Mouse (Mus musculus): ENCODE results near the gene Hrh2. TPM values are rescaled to one million over a fixed set of nuclear protein-coding genes. Genes with fewer than 3 reads are reported as not detected.

The Hrh2 gene
- polyA plus RNA-seq, 1 experiment from 2014 or later: not detected

- WGBS: 54% methylated on average over 9 of the region's 9 CpGs
- H3K9ac ChIP-seq (ENCODE audit: low read depth, low read length): no peak overlapping the region
- H3K36me3 ChIP-seq (ENCODE audit: control insufficient read depth, insufficient read depth, low read length): no peaks in the 10 kb centered on the region
- no peaks in the 10 kb centered on the region for H3K9me3 ChIP-seq (ENCODE audit: control insufficient read depth, low read length)
- no peaks in the 10 kb centered on the region for H3K27me3 ChIP-seq (ENCODE audit: control insufficient read depth, insufficient read depth, low read length)
- DNase-seq (ENCODE audit: low spot score) (no peak), ATAC-seq (ENCODE audit: low FRiP score) (no peak)
- H3K4me1 ChIP-seq (replicated peaks; ENCODE audit: control insufficient read depth, insufficient read depth, low read length): no peaks in the 10 kb centered on the region
- no peak overlapping the region for H3K27ac ChIP-seq (ENCODE audit: low read depth, low read length)
- no peak overlapping the region for H3K4me3 ChIP-seq (ENCODE audit: low read depth, low read length)
- H3K4me2 ChIP-seq (replicated peaks; ENCODE audit: low read depth, low read length): no peak overlapping the region
These were observed 7.1 kb downstream of the Hrh2 start for GRCm38 (mm10) chr13:54199000-54199399.

- no peak overlapping the region for H3K27ac ChIP-seq (ENCODE audit: low read depth, low read length)
- H3K9ac ChIP-seq (ENCODE audit: low read depth, low read length): no peak overlapping the region
- no peaks in the 10 kb centered on the region for H3K36me3 ChIP-seq (ENCODE audit: control insufficient read depth, insufficient read depth, low read length)
- H3K4me2 ChIP-seq (replicated peaks; ENCODE audit: low read depth, low read length): no peak overlapping the region
- no peaks in the 10 kb centered on the region for H3K4me1 ChIP-seq (replicated peaks; ENCODE audit: control insufficient read depth, insufficient read depth, low read length)
- no peak for ATAC-seq (ENCODE audit: low FRiP score)
- H3K27me3 ChIP-seq (ENCODE audit: control insufficient read depth, insufficient read depth, low read length): no peaks in the 10 kb centered on the region
- H3K4me3 ChIP-seq (ENCODE audit: low read depth, low read length): no peak overlapping the region
- 89% methylated on average over 8 of the region's 8 CpGs for WGBS
- DNase-seq (ENCODE audit: low spot score): no peak
- no peaks in the 10 kb centered on the region for H3K9me3 ChIP-seq (ENCODE audit: control insufficient read depth, low read length)
These were observed 10.5 kb downstream of the Hrh2 start for GRCm38 (mm10) chr13:54202458-54202857.

- ATAC-seq (ENCODE audit: low FRiP score): no peak
- 80% methylated on average over 2 of the region's 2 CpGs for WGBS
These were observed 11.5 kb downstream of the Hrh2 start for GRCm38 (mm10) chr13:54203419-54203818.

GRCm38 (mm10) chr13:54205195-54205594 is 13.3 kb downstream of the Hrh2 start:
- H3K27me3 ChIP-seq (ENCODE audit: control insufficient read depth, insufficient read depth, low read length): no peaks in the 10 kb centered on the region
- H3K36me3 ChIP-seq (ENCODE audit: control insufficient read depth, insufficient read depth, low read length): no peaks in the 10 kb centered on the region
- H3K4me1 ChIP-seq (replicated peaks; ENCODE audit: control insufficient read depth, insufficient read depth, low read length): no peaks in the 10 kb centered on the region
- DNase-seq (ENCODE audit: low spot score) (no peak), ATAC-seq (ENCODE audit: low FRiP score) (no peak)
- no peak overlapping the region for H3K27ac ChIP-seq (ENCODE audit: low read depth, low read length)
- no peak overlapping the region for H3K4me3 ChIP-seq (ENCODE audit: low read depth, low read length)
- H3K9me3 ChIP-seq (ENCODE audit: control insufficient read depth, low read length): no peaks in the 10 kb centered on the region
- no peak overlapping the region for H3K4me2 ChIP-seq (replicated peaks; ENCODE audit: low read depth, low read length)
- H3K9ac ChIP-seq (ENCODE audit: low read depth, low read length): no peak overlapping the region
- 78% methylated on average over 7 of the region's 7 CpGs for WGBS

More at GRCm38 (mm10) chr13:54203419-54203818, 11.5 kb downstream of the Hrh2 start:
- Histone ChIP-seq H3K4me2 (replicated peaks; ENCODE audit: low read depth, low read length) (no peak overlapping the region), H3K27ac (ENCODE audit: low read depth, low read length) (no peak overlapping the region), H3K27me3 (ENCODE audit: control insufficient read depth, insufficient read depth, low read length) (no peaks in the 10 kb centered on the region), H3K4me1 (replicated peaks; ENCODE audit: control insufficient read depth, insufficient read depth, low read length) (no peaks in the 10 kb centered on the region), H3K4me3 (ENCODE audit: low read depth, low read length) (no peak overlapping the region), H3K9ac (ENCODE audit: low read depth, low read length) (no peak overlapping the region), H3K9me3 (ENCODE audit: control insufficient read depth, low read length) (no peaks in the 10 kb centered on the region), H3K36me3 (ENCODE audit: control insufficient read depth, insufficient read depth, low read length) (no peaks in the 10 kb centered on the region)
- DNase-seq (ENCODE audit: low spot score): no peak

- Histone ChIP-seq H3K4me2 (replicated peaks; ENCODE audit: low read depth, low read length) (no peak overlapping the region), H3K4me1 (replicated peaks; ENCODE audit: control insufficient read depth, insufficient read depth, low read length) (no peaks in the 10 kb centered on the region), H3K27me3 (ENCODE audit: control insufficient read depth, insufficient read depth, low read length) (no peaks in the 10 kb centered on the region), H3K4me3 (ENCODE audit: low read depth, low read length) (no peak overlapping the region), H3K36me3 (ENCODE audit: control insufficient read depth, insufficient read depth, low read length) (no peaks in the 10 kb centered on the region), H3K27ac (ENCODE audit: low read depth, low read length) (no peak overlapping the region), H3K9me3 (ENCODE audit: control insufficient read depth, low read length) (no peaks in the 10 kb centered on the region), H3K9ac (ENCODE audit: low read depth, low read length) (no peak overlapping the region)
- ATAC-seq (ENCODE audit: low FRiP score): no peak
- DNase-seq (ENCODE audit: low spot score): no peak
- 69% methylated on average over 9 of the region's 9 CpGs for WGBS
These were observed 14.3 kb downstream of the Hrh2 start for GRCm38 (mm10) chr13:54206140-54206753.

GRCm38 (mm10) chr13:54209476-54210253 is 17.7 kb downstream of the Hrh2 start:
- Histone ChIP-seq H3K27ac (ENCODE audit: low read depth, low read length) (no peak overlapping the region), H3K9me3 (ENCODE audit: control insufficient read depth, low read length) (no peaks in the 10 kb centered on the region), H3K4me1 (replicated peaks; ENCODE audit: control insufficient read depth, insufficient read depth, low read length) (peaks cover 6% of the 10 kb centered on the region), H3K9ac (ENCODE audit: low read depth, low read length) (no peak overlapping the region), H3K4me2 (replicated peaks; ENCODE audit: low read depth, low read length) (no peak overlapping the region), H3K36me3 (ENCODE audit: control insufficient read depth, insufficient read depth, low read length) (no peaks in the 10 kb centered on the region), H3K4me3 (ENCODE audit: low read depth, low read length) (no peak overlapping the region), H3K27me3 (ENCODE audit: control insufficient read depth, insufficient read depth, low read length) (no peaks in the 10 kb centered on the region)
- no peak for ATAC-seq (ENCODE audit: low FRiP score)
- WGBS: 56% methylated on average over 8 of the region's 8 CpGs
- DNase-seq (ENCODE audit: low spot score): no peak

GRCm38 (mm10) chr13:54211528-54212488 is 19.9 kb downstream of the Hrh2 start:
- H3K4me2 ChIP-seq (replicated peaks; ENCODE audit: low read depth, low read length): no peak overlapping the region
- H3K36me3 ChIP-seq (ENCODE audit: control insufficient read depth, insufficient read depth, low read length): no peaks in the 10 kb centered on the region
- H3K27me3 ChIP-seq (ENCODE audit: control insufficient read depth, insufficient read depth, low read length): no peaks in the 10 kb centered on the region
- no peaks in the 10 kb centered on the region for H3K9me3 ChIP-seq (ENCODE audit: control insufficient read depth, low read length)
- peak; percentile 72 for ATAC-seq (ENCODE audit: low FRiP score)
- 40% methylated on average over 10 of the region's 10 CpGs for WGBS
- peak; percentile 73 for DNase-seq (ENCODE audit: low spot score)
- no peak overlapping the region for H3K4me3 ChIP-seq (ENCODE audit: low read depth, low read length)
- H3K4me1 ChIP-seq (replicated peaks; ENCODE audit: control insufficient read depth, insufficient read depth, low read length): peaks cover 6% of the 10 kb centered on the region
- peak overlapping the region; percentile 47 for H3K9ac ChIP-seq (ENCODE audit: low read depth, low read length)
- peak overlapping the region; percentile 72 for H3K27ac ChIP-seq (ENCODE audit: low read depth, low read length)

GRCm38 (mm10) chr13:54212516-54212915 is 20.6 kb downstream of the Hrh2 start:
- Histone ChIP-seq H3K9me3 (ENCODE audit: control insufficient read depth, low read length) (no peaks in the 10 kb centered on the region), H3K4me3 (ENCODE audit: low read depth, low read length) (no peak overlapping the region), H3K27me3 (ENCODE audit: control insufficient read depth, insufficient read depth, low read length) (no peaks in the 10 kb centered on the region), H3K27ac (ENCODE audit: low read depth, low read length) (peak overlapping the region; percentile 72), H3K4me2 (replicated peaks; ENCODE audit: low read depth, low read length) (no peak overlapping the region), H3K9ac (ENCODE audit: low read depth, low read length) (peak overlapping the region; percentile 47), H3K4me1 (replicated peaks; ENCODE audit: control insufficient read depth, insufficient read depth, low read length) (peaks cover 6% of the 10 kb centered on the region), H3K36me3 (ENCODE audit: control insufficient read depth, insufficient read depth, low read length) (no peaks in the 10 kb centered on the region)
- ATAC-seq (ENCODE audit: low FRiP score): no peak; the same call in 1 of the 2 replicates
- DNase-seq (ENCODE audit: low spot score): no peak
- WGBS: 66% methylated on average over 5 of the region's 5 CpGs
